Mouse (Mus musculus) telencephalon, adult 2 months (tissue): ENCODE results near the gene Phf19.

Experiments
- DNase-seq: peaks from one replicate; pipeline ENCODE4 v3.0.0-alpha.2; 2011; ENCODE audit warnings: low read depth, low spot score

Phf19 gene

DNA sequence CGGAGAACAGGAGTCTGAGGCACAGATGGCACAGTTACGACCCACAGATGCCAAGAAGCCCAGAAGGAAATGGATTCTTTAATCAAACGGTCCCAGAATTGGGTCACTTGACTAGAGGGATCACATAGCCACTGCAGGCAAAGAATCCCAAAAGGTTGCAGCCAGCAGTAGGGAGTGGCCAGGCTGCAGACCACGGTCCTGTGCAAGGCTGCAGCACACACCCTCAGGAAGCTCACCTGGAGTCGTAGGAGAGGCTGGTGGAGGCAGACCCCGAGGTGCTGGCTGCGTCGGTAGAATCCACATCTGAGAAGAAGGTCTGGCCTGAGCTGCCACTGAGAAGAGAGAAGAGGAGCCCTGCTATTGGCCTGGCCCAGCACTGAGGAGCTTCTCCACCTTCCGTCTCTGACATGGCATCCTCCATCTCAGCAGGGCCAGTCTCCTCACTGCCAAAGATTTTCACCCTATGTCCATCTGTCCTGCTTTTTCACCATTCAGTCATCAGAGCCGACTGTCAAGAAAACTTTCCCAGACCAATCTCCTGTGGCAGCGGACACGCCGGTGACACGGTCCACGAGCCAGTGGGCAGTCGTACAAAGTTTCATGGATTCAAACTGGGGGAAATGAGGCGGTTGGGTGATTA is 16.9 kb downstream of the Phf19 start:
- DNase-seq, result no peak

DNA sequence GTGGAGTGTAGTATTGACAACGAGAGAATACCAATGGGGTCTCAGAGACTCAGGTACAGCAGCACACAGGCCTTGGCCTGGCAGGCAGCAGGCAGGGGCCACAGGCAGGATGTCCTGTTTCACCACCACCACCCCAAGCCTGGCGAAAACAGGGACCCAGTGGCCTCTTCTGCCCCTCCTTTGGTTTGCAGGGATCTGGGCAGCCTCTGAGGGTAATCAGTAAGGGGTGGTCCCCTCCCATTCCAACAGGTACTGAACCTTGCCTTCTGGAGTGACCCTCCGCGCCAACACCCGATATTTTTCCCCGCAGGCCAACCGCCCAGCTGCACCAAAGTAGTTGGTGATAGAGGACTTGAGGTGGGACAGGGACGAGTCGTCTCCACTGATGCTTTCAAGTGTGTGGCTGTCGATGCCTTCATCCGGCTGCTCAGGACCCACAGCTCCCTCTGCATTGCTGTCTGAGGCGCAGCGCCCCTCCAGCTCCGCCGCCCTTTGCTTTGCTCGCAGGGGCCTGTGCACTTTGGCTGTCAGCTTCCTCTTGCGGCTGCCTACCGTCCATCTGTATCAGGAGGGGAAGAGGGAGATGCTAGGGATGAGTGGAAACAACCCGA is 18.2 kb downstream of the Phf19 start:
- no peak for DNase-seq

DNA sequence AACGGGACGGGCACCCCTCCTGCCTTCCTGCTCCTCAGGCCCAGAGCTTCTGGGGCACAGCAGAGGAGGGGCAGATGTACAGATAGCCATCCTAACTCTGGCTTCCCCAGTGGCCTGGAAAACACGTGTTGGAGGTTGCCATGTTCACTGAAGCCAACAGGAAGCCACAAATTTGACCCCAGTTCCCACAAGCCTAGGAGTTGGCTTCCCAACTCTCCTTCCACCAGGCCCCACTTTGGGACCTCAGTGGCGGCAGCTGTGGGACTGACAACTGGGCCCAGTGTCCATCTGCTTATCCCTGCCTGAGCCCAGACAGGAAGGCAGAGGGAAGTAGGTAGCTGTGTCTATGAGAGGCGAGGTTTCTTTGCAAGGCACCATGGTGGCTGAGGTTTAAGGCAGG is 19.9 kb downstream of the Phf19 start:
- DNase-seq, result no peak

DNA sequence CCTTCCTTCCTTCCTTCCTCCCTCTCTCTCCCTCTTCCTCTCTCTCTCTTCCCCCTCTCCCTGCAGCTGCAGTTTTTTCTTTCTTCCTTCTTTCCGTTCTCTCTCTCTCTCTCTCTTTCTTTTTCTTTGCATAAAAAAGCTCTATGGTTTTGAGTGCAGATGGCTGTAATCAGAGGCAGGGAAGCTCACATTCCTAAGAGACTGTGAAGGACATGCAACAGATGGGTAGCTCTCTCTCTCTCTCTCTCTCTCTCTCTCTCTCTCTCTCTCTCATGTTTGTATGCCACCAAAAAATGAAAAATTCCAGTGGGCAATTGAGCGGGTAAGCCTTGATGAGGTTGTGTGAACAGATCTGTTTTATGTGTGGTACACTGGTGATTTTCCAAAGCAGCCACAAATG is 29.6 kb downstream of the Phf19 start:
- no peak for DNase-seq

DNA sequence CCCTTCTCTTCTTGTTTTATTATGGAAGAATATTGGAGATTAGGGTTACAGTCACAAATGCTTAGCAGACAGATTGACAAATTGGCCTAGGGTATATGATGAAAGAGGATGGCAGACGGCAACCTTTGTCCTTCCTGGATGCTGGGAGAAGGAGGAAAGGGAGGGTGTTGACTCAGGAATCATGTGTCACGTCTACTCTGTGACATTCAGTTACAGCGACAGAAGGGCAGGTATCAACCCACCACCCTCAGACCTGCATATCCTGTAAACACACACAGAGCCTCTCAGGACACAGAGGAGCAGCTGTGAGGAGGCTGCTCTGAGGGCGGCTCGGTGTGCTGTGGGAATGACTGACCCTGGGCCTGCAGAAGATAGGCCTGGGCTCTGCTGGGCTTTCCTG is 30.6 kb downstream of the Phf19 start:
- no peak for DNase-seq

DNA sequence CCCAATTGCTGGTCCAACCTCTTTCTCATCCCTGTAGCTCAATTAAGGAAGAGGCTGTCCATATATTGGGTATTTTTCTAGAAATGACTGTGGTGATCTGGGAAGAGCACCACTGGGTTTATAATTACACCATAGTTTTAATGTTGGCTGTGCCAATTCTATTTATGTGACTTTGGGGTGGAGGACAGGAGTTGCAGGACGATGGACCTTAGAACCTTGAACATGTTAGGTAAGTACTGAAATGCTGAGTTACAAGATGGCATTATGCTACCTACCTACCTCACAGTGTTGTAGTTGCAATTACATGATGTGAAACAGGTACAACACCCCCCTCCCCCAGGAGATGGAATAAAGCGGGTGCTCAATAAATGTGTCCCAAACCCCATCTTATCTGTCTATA is 31.1 kb downstream of the Phf19 start:
- DNase-seq, result no peak

DNA sequence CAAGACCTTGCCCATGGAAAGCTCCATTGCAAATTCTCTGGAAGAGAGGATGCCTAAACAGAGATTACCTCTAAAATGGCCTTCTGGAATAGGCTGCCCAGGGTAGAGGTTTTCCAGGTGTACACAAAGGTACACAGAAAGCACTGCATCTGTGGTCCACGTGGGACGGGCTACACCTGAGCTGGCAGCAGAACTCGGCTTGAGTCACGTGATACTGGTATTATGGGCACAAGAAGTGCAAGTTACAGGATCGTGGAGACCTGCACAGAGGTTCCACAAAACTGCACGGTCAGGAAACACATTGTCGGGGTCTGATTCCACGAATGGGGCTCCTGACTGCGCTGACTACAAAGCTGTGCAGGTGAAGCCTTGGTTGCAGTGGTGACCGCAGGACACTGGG is 33.8 kb downstream of the Phf19 start:
- no peak for DNase-seq

DNA sequence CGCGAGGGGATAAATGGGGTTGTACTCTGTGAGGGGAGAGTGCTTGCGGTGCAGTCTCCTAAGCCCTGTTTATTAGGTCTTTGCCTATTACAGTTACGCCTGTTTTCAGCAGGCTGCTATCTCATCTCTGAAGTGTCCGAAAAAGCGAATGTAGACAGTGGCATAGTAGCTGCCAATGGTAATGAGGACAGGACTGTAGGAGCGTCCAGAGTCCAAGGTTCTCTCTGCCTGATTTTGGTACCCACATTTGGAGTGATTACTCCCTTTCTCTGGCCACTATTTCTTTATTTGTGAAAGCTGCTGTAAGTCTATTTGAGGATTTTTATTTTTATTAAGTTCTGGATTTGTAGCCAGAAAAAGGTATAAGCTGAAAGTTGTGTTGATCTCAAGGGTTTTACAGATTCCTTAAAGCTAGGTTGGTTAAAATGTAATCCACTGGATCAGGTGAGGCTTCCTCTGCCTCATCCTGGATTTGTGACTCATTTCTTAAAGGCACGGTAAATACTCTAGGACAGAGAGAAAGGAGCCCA is 38.9 kb downstream of the Phf19 start, which contains the start of gene Psmd5:
Gene Psmd5, minus strand, starts transcription at position 153 of the 530 bp plus-strand sequence.
- no peak for DNase-seq

DNA sequence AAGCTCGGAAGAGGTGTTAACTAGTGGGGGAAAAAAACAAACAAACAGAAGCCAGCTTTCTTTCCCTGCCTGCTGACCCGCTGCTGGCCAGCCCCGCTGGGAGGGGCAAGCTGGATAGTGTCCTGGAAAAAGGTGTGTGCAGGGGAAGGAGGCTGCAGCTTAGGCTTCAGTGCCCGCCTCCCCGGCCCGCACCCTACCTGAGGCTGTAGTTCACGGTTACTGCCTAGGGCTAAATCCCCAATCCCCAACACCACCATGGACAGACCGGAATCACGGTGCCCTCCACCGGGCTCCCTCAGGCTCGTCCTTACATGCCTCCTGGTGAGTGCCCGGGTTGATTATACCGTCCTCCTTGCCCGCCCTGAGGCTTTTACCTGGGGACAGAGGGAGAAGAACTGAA is 39.6 kb downstream of the Phf19 start, which contains the start of gene Cutal:
Gene Cutal, plus strand, starts transcription at position 126 of the 400 bp plus-strand sequence.
- DNase-seq, result no peak

DNA sequence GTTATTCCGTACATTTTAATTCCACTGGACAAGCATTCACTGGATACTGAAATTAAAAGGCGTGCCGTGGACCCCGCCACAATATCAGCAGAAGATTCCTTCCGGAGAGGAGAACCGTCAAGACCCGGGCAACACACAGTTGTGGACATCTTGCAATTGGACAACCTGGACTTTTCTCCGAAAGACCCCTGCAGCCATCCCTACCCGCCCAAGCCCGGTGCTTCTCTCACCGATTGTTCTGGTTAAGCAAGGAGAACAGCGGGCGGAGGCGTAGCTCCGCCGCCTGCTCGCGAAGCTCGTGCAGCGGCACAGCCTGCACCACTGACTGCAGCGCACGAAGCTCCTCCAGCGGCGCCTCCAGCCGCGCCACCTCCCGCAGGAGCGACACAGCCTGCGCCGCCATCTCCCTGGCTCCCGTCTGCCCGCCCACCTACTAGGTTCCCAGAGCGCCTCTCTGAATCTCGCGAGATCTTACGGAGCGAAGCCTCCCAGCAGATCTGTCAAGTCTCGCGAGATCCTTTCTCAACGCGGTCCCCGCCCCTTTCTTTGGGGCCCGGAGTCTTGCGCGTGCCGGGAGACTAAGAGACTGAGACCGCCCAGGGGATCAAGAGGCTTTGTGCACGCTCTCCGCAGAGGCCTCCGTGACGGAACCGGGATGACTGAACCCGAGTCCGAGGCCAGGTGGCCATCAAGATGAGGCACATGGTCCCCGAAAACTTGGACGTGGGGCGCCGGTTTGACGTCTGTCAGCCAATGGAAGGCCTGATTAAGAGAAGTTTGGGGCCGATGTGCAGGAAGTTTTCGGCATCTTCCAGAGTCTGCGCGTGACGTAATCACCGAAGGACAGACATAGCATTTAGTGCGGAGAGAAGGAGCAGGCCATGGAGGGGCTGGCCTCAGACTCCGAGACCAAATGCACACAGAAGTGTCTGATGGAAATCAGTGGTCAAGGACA is 43.0 kb downstream of the Phf19 start:
- peak; percentile 98 for DNase-seq

DNA sequence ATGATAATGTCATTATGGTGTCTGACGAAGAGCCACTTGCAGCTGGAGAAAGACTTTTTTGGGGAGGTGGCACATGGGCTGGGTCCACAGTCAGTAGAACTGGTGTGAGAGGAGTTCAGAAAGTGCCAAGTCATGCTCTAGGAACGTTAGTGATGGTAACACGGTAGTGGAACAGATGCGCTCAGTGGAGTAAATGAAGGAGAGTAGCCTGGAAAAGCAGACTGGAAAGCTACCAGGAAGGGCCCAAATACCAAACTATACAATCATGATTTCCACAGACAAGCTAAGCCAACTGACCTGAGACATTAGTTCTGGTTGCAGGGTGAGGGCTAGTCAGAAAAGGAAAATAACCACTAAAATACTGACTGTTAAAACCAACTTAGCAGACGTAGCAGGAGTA is 44.1 kb downstream of the Phf19 start:
- DNase-seq, result no peak

DNA sequence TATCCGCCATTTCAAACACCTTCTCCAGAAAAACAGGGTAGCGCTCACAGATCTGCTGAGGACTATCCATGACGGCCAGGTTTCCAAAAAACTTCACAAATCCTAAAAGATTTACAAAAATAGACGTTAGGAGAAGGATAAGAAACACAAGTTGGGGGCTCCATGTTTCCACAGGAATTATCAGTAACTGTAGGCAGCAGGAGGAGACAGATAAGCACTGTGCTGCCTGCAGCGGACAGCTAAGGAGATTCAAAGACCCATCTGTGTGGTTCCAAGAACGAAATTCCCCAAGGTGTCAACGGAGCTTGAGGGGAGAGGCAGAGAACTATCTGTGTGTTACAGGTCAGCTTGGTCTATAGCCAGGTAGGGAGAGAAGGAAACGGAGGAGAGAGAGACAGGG is 56.1 kb downstream of the Phf19 start:
- DNase-seq, result no peak

DNA sequence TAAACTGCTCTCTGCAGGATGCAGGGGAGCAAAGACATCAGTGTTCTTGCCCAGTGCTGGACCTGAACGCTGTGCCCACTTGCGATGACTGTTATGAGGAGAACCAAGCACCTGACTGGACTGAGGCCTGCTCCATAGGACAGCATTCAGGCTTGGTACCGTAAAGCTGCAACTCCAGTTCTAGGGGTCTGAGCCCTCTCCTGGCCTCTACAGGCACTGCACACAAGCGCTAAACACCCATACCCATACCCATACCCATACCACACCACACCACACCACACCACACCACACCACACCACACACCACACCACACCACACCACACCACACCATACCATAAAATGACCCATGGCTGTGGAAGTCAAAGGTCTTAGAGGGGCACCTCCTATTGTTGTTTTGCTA is 58.6 kb downstream of the Phf19 start:
- no peak for DNase-seq

DNA sequence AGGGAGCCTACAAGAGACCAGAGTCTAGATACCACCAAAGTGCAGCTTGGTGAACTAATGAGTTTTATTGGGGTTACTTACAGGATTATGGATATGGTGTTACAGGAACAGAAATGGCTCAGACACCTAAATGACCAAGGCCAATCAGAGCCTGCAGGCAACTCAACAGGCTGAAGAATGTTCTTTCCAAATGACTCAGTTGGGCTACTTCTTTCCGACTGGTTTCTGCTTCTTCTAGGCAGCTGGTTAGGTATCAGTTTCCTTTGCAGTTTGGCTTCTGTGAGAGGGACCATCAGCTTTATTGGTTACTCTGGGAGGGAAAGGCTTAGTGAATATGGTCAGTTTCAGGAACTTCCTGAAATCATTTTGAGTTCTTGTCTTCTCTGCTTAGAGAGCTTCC is 66.1 kb downstream of the Phf19 start:
- no peak for DNase-seq
